Mouse (Mus musculus) myocyte (in vitro differentiated cells): ENCODE measurements around the gene Tubb5.

Experiments
- E2F4 ChIP-seq: IDR thresholded peaks from one replicate; pipeline ENCODE4 v1.6.1; 2011; ENCODE audit warnings: mild to moderate bottlenecking, control low read depth, moderate library complexity; ENCODE audit not compliant: insufficient read depth
- MAX ChIP-seq: IDR thresholded peaks from one replicate; pipeline ENCODE4 v1.6.1; 2011; ENCODE audit warnings: low read depth, mild to moderate bottlenecking, control low read depth
- MYOD1 ChIP-seq, 3 experiments: IDR thresholded peaks; one replicate each; pipeline ENCODE4 v1.6.1; 2011; ENCODE audit warnings: control low read depth in 2 of 3, low read depth in 2 of 3, mild to moderate bottlenecking in 2 of 3, moderate library complexity in 1 of 3; ENCODE audit not compliant: insufficient read length in 2 of 3, control insufficient read depth in 1 of 3
- MYOG ChIP-seq, 3 experiments: IDR thresholded peaks; one replicate each; pipeline ENCODE4 v1.6.1; 2011; ENCODE audit warnings: control low read depth in 2 of 3, low read depth in 2 of 3, mild to moderate bottlenecking in 2 of 3; ENCODE audit not compliant: insufficient read length in 2 of 3, control insufficient read depth in 1 of 3, insufficient read depth in 1 of 3
- POLR2A ChIP-seq: IDR thresholded peaks from one replicate; pipeline ENCODE4 v1.6.1; 2011; ENCODE audit warnings: low read depth, mild to moderate bottlenecking, control low read depth, moderate library complexity; ENCODE audit not compliant: insufficient read length
- POLR2AphosphoS2 ChIP-seq: IDR thresholded peaks from one replicate; pipeline ENCODE4 v1.6.1; 2011; ENCODE audit warnings: low read depth, control low read depth; ENCODE audit not compliant: insufficient read length
- REST ChIP-seq: IDR thresholded peaks from one replicate; pipeline ENCODE4 v1.6.1; 2011; ENCODE audit warnings: mild to moderate bottlenecking, control low read depth, moderate library complexity; ENCODE audit not compliant: insufficient read depth, insufficient read length
- SRF ChIP-seq: IDR thresholded peaks from one replicate; pipeline ENCODE4 v1.6.1; 2011; ENCODE audit warnings: low read depth; ENCODE audit not compliant: control insufficient read depth, insufficient read length
- USF1 ChIP-seq: IDR thresholded peaks from one replicate; pipeline ENCODE4 v1.6.1; 2011; ENCODE audit warnings: low read depth, mild to moderate bottlenecking, control low read depth, moderate library complexity

DNA sequence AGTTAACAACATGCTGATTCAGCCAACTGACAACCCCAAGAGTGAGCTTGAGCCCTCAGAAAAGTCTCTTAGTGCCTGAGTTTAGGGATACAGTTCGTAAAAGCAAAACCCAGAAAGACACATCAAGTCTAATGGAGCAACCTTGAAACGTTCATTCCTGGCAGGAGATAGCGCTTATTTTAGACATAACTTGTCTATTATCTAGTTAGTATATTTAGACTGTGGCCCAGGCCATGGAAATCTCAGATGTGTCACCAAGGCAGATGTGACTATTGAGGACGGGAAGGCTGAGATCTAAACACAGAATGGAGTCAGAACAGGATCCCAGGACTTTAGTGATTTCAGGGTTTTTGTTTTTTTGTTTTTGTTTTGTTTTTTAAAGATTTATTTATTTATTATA is 53.0 kb downstream of the Tubb5 start:
- TF ChIP-seq MYOG (IDR thresholded peaks at IDR 0.05; ENCODE audit: control insufficient read depth in 1 of 3, insufficient read depth in 1 of 3, insufficient read length in 2 of 3, low read depth in 2 of 3) = no peak
- TF ChIP-seq POLR2A = no peak
- TF ChIP-seq USF1 = no peak
- TF ChIP-seq POLR2AphosphoS2 = no peak
- no peak for TF ChIP-seq REST
- no peak for TF ChIP-seq MYOD1 (IDR thresholded peaks at IDR 0.05; ENCODE audit: control insufficient read depth in 1 of 3, insufficient read length in 2 of 3, low read depth in 2 of 3)
- TF ChIP-seq MAX = no peak
- TF ChIP-seq E2F4 = no peak
- TF ChIP-seq SRF = no peak
